In genomic region chr11:98970191-98970925, GRCm38 (mm10) we compare ENCODE assay signal across 10 mouse cellular contexts. TPM values are rescaled to one million over a fixed set of nuclear protein-coding genes. Genes with fewer than 3 reads are reported as not detected.
DNase-seq lines count a peak whose midpoint lies in the region; ATAC-seq lines count a peak whose summit lies in the region.
"Had no signal": no experiment of that assay in that cellular context is flagged by ENCODE, and none has a peak within 500 bp of the region (broad histone marks: within the 10 kb centered on the region; RNA-seq: fewer than 3 reads in every experiment).

No protein-coding gene starts in this region.

- H3K27me3 ChIP-seq in heart, embryonic 15.5 days, result no peaks in the 10 kb centered on the region
- H3K27me3 ChIP-seq in forebrain, embryonic 14.5 days (replicated peaks; ENCODE audit: control insufficient read depth, insufficient read depth, low read length), result no peaks in the 10 kb centered on the region
- H3K27me3 ChIP-seq in limb, embryonic 15.5 days, result no peaks in the 10 kb centered on the region

- H3K4me2 ChIP-seq in heart, embryonic 15.5 days, result no peak overlapping the region
- H3K4me2 ChIP-seq in forebrain, embryonic 14.5 days (ENCODE audit: low read length), result peak overlapping the region; percentile 44
- no peak overlapping the region for H3K4me2 ChIP-seq in limb, embryonic 15.5 days
- H3K4me2 ChIP-seq: liver, embryonic 15.5 days had no signal

- no peak overlapping the region for H3K9ac ChIP-seq in heart, embryonic 15.5 days
- peak overlapping the region; percentile 32; the same call in 1 of the 2 replicates for H3K9ac ChIP-seq in forebrain, embryonic 14.5 days (ENCODE audit: low read length)
- H3K9ac ChIP-seq in limb, embryonic 15.5 days, result no peak overlapping the region
- H3K9ac ChIP-seq: liver, embryonic 15.5 days had no signal

- no peaks in the 10 kb centered on the region for H3K9me3 ChIP-seq in heart, embryonic 15.5 days (replicated peaks)
- no peaks in the 10 kb centered on the region for H3K9me3 ChIP-seq in forebrain, embryonic 14.5 days (replicated peaks; ENCODE audit: control insufficient read depth, low read length)
- no peaks in the 10 kb centered on the region for H3K9me3 ChIP-seq in limb, embryonic 15.5 days
- H3K9me3 ChIP-seq: liver, embryonic 15.5 days had no signal

- intact Hi-C loops in heart, postnatal 10 days (cut with DNase I), result loop anchor here (5.0 kb wide), 1 partner anchor 108 kb away; the partner anchor contains the start of gene Wipf2

- WGBS in heart, embryonic 15.5 days, result 73% methylated on average over 29 of the region's 29 CpGs
- 50% methylated on average over 28 of the region's 29 CpGs for WGBS in forebrain, embryonic 14.5 days
- 77% methylated on average over 29 of the region's 29 CpGs for WGBS in limb, embryonic 15.5 days

- no peak for ATAC-seq in heart, embryonic 15.5 days (replicated peaks; ENCODE audit: insufficient number of reproducible peaks, insufficient read depth, low FRiP score, low read depth)
- 0 out of 2 replicates have a peak, but pooled peaks have one; percentile 1 for ATAC-seq in forebrain, embryonic 14.5 days
- ATAC-seq in limb, embryonic 15.5 days (ENCODE audit: insufficient number of reproducible peaks, low FRiP score, low TSS enrichment, low read depth), result no peak
- no peak for ATAC-seq in activated CD4-positive, CD25-positive, alpha-beta regulatory T cell, adult 4 months
- no peak for ATAC-seq in erythroblast, adult 5-6 weeks (replicated peaks; ENCODE audit: low FRiP score, poor library complexity, severe bottlenecking)

- 0 out of 2 replicates have a peak overlapping the region, but pooled peaks have one; percentile 27 for H3K27ac ChIP-seq in heart, embryonic 15.5 days
- peak overlapping the region; percentile 94 for H3K27ac ChIP-seq in forebrain, embryonic 14.5 days (ENCODE audit: low read depth, low read length)
- H3K27ac ChIP-seq in limb, embryonic 15.5 days, result peak overlapping the region; percentile 57
- H3K27ac ChIP-seq: liver, embryonic 15.5 days had no signal

- peaks cover 70% of the 10 kb centered on the region for H3K4me1 ChIP-seq in heart, embryonic 15.5 days (replicated peaks)
- peaks cover 61% of the 10 kb centered on the region for H3K4me1 ChIP-seq in forebrain, embryonic 14.5 days (ENCODE audit: control insufficient read depth, insufficient read depth, low read length)
- H3K4me1 ChIP-seq in limb, embryonic 15.5 days, result peaks cover 74% of the 10 kb centered on the region

- H3K36me3 ChIP-seq in heart, embryonic 15.5 days, result peaks cover 71% of the 10 kb centered on the region
- peaks cover 19% of the 10 kb centered on the region for H3K36me3 ChIP-seq in forebrain, embryonic 14.5 days (ENCODE audit: control insufficient read depth, insufficient read depth, low read length)
- H3K36me3 ChIP-seq in limb, embryonic 15.5 days, result peaks cover 75% of the 10 kb centered on the region

- DNase-seq in heart, postnatal 10 days, result no peak
- DNase-seq in cerebellum, adult 18-20 months, result peak; percentile 12 to 35
- peak; percentile 58 for DNase-seq in forebrain, embryonic 14.5 days (ENCODE audit: low spot score)
- DNase-seq in spleen, postnatal 4 days (ENCODE audit: low spot score in 2 of 2), result no peak

- no peak overlapping the region for H3K4me3 ChIP-seq in heart, embryonic 15.5 days
- H3K4me3 ChIP-seq in forebrain, embryonic 14.5 days (ENCODE audit: low read depth, low read length), result no peak overlapping the region
- H3K4me3 ChIP-seq in limb, embryonic 15.5 days, result no peak overlapping the region
- H3K4me3 ChIP-seq: liver, embryonic 15.5 days had no signal

RNA-seq across cellular contexts. Expression of gene Gjd3, which starts 12.5 kb away (rescaled TPM):
- polyA plus RNA-seq in heart, embryonic 15.5 days (2015; fragmentation: Nextera tagmentation; extraction: Ambion mirVana), result 3.6 and 4.4 TPM in 2 replicates
- total RNA-seq in heart, postnatal 10 days (2021), result 1 to 10 TPM; 1.3 to 2.0 TPM
- 0.27 and 0.28 TPM in 2 replicates for polyA plus RNA-seq in forebrain, embryonic 14.5 days (2014; fragmentation: Nextera tagmentation; extraction: Ambion mirVana)
- 0.49 and 0.86 TPM in 2 replicates for polyA plus RNA-seq in limb, embryonic 15.5 days (2015; fragmentation: Nextera tagmentation; extraction: Ambion mirVana)
- polyA plus RNA-seq in activated CD4-positive, CD25-positive, alpha-beta regulatory T cell, adult 4 months (2017; shearing (Covaris generic)), result under 1 TPM in 1 of 2 experiments, not detected in 1; 0.41 TPM
- total RNA-seq in erythroblast, adult 5-6 weeks (2015; ENCODE audit: low replicate concordance), result not detected in 2 replicates
- not detected in 2 replicates for total RNA-seq in erythroblast, adult 5-6 weeks (2017; ENCODE audit: low replicate concordance)
- total RNA-seq: MEL had no signal
- polyA plus RNA-seq: liver, embryonic 15.5 days had no signal

RNA-seq across cellular contexts. Expression of gene Rara, which starts 42.7 kb away (rescaled TPM):
- 26.2 and 31.0 TPM in 2 replicates for polyA plus RNA-seq in heart, embryonic 15.5 days (2015; fragmentation: Nextera tagmentation; extraction: Ambion mirVana)
- total RNA-seq in heart, postnatal 10 days (2021), result 10 to 100 TPM; 31.9 to 33.0 TPM
- 8.2 and 9.8 TPM in 2 replicates for polyA plus RNA-seq in forebrain, embryonic 14.5 days (2014; fragmentation: Nextera tagmentation; extraction: Ambion mirVana)
- polyA plus RNA-seq in limb, embryonic 15.5 days (2015; fragmentation: Nextera tagmentation; extraction: Ambion mirVana), result 43.9 and 51.7 TPM in 2 replicates
- 10 to 100 TPM in 1 of 2 experiments, 1 to 10 TPM in 1; 9.0 to 13.7 TPM for polyA plus RNA-seq in activated CD4-positive, CD25-positive, alpha-beta regulatory T cell, adult 4 months (2017; shearing (Covaris generic))
- total RNA-seq in erythroblast, adult 5-6 weeks (2015; ENCODE audit: low replicate concordance), result 13.1 and 13.2 TPM in 2 replicates
- 2.8 TPM in 2 replicates for total RNA-seq in erythroblast, adult 5-6 weeks (2017; ENCODE audit: low replicate concordance)

RNA-seq across cellular contexts. Expression of gene Top2a, which starts 53.6 kb away (rescaled TPM):
- 149 and 159 TPM in 2 replicates for polyA plus RNA-seq in heart, embryonic 15.5 days (2015; fragmentation: Nextera tagmentation; extraction: Ambion mirVana)
- 10 to 100 TPM; 53.3 to 57.0 TPM for total RNA-seq in heart, postnatal 10 days (2021)
- polyA plus RNA-seq in forebrain, embryonic 14.5 days (2014; fragmentation: Nextera tagmentation; extraction: Ambion mirVana), result 135 and 150 TPM in 2 replicates
- polyA plus RNA-seq in limb, embryonic 15.5 days (2015; fragmentation: Nextera tagmentation; extraction: Ambion mirVana), result 162 and 178 TPM in 2 replicates
- 100 to 1,000 TPM; 118 to 121 TPM for polyA plus RNA-seq in activated CD4-positive, CD25-positive, alpha-beta regulatory T cell, adult 4 months (2017; shearing (Covaris generic))
- 132 and 152 TPM in 2 replicates for total RNA-seq in erythroblast, adult 5-6 weeks (2015; ENCODE audit: low replicate concordance)
- total RNA-seq in erythroblast, adult 5-6 weeks (2017; ENCODE audit: low replicate concordance), result 334 and 394 TPM in 2 replicates

Comparison
In these comparisons a context has a peak if more than half of its experiments do, and no peak if none do; other contexts are left out.
1. H3K27ac ChIP-seq: peak in every context shown above with its lines; median percentile 94 in forebrain, embryonic 14.5 days; 57 in limb, embryonic 15.5 days; 27 in heart, embryonic 15.5 days.
2. DNase-seq: peak in cerebellum, adult 18-20 months (2 of 2) and forebrain, embryonic 14.5 days (single experiment); none in heart, postnatal 10 days (0 of 2) and spleen, postnatal 4 days (0 of 2).